Mouse (Mus musculus): Measurements from ENCODE around the gene Gm37419.

DNA sequence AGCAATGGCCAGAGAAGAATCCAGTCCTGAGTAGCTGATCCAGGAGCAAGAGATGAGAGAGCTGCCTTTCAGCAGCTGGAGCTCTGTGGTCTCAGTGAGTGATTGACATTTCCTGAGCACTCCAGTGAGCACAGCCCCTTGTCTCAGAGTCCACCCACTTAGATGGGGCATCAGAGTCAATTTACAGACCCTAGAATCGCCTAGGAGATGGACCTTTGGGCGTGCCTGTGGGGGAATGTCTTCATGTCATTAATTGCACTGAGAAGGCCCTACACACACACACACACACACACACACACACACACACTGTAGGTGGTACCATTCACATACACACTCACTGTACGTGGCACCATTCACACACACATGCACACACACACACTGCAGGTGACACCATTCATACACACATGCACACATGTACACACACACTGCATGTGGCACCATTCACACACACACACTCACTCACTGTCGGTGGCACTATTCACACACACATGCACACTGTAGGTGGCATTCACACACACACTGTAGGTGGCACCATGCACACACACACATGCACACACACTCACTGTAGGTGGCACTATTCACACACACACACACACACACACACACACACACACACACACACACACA lies 36.1 kb upstream of the Gm37419 start:
- TF ChIP-seq TCF12 (IDR thresholded peaks at IDR 0.05; ENCODE audit: insufficient read depth, poor library complexity, severe bottlenecking), result no peak
- no peak for TF ChIP-seq POLR2A (IDR thresholded peaks at IDR 0.05; ENCODE audit: insufficient read length, low read depth)
- TF ChIP-seq SRF (IDR thresholded peaks at IDR 0.05; ENCODE audit: control insufficient read depth, insufficient read length, low read depth), result no peak
- no peak for TF ChIP-seq USF1 (IDR thresholded peaks at IDR 0.05; ENCODE audit: low read depth)
- TF ChIP-seq POLR2AphosphoS2 (IDR thresholded peaks at IDR 0.05; ENCODE audit: insufficient read length, low read depth), result no peak
- no peak for TF ChIP-seq REST (IDR thresholded peaks at IDR 0.05; ENCODE audit: insufficient read depth, insufficient read length)
- no peak for TF ChIP-seq CEBPB (IDR thresholded peaks at IDR 0.05; ENCODE audit: insufficient read depth, poor library complexity, severe bottlenecking)

Data from myocyte (in vitro differentiated cells).